Mouse (Mus musculus) bone marrow macrophage, adult 2 months (primary cell): Measurements from ENCODE around the gene Sult5a1.

Source experiments
- CTCF ChIP-seq: IDR thresholded peaks from 2 replicates; pipeline ENCODE4 v1.5.1; 2012; ENCODE audit warnings: low read depth, mild to moderate bottlenecking, low read length, moderate library complexity
- POLR2A ChIP-seq: IDR thresholded peaks from 2 replicates; pipeline ENCODE4 v1.6.1; 2012; ENCODE audit warnings: mild to moderate bottlenecking, low read depth, low read length, borderline replicate concordance

- TF ChIP-seq CTCF (no peak), POLR2A (no peak)
Measured at GRCm38 (mm10) chr8:123188841-123189240, 30.7 kb upstream of the Sult5a1 start.
